Mouse (Mus musculus) hindlimb bud, embryonic 11.5 days (tissue): ENCODE measurements around the gene Fam71b.

Experiments
- DNase-seq: peaks from one replicate; pipeline ENCODE4 v3.0.0-alpha.2; 2012; ENCODE audit warnings: low read depth, low spot score; ENCODE audit errors: extremely low spot score

Gene Fam71b

GRCm38 (mm10) chr11:46382466-46382865, 13.9 kb upstream of the Fam71b start:
- no peak for DNase-seq

GRCm38 (mm10) chr11:46384925-46385324, 11.4 kb upstream of the Fam71b start:
- DNase-seq, result no peak

- DNase-seq, result no peak
Measured at GRCm38 (mm10) chr11:46386556-46386955, 9.8 kb upstream of the Fam71b start.

GRCm38 (mm10) chr11:46387061-46387460, 9.3 kb upstream of the Fam71b start:
- no peak for DNase-seq

GRCm38 (mm10) chr11:46388438-46388837, 7.9 kb upstream of the Fam71b start:
- DNase-seq, result no peak

- no peak for DNase-seq
Measured at GRCm38 (mm10) chr11:46389336-46390117, 6.8 kb upstream of the Fam71b start, which contains the start of gene Itk. Gene Itk, minus strand, starts transcription at chr11:46389515.

- DNase-seq, result no peak
Measured at GRCm38 (mm10) chr11:46390621-46391020, 5.7 kb upstream of the Fam71b start.

- no peak for DNase-seq
Measured at GRCm38 (mm10) chr11:46392890-46393289, 3.5 kb upstream of the Fam71b start.

- DNase-seq, result no peak
Measured at GRCm38 (mm10) chr11:46393413-46393812, 2.9 kb upstream of the Fam71b start.

GRCm38 (mm10) chr11:46395088-46395487, 1.3 kb upstream of the Fam71b start:
- DNase-seq, result no peak

GRCm38 (mm10) chr11:46395698-46396097, 661 bp upstream of the Fam71b start:
- DNase-seq, result no peak

- no peak for DNase-seq
Measured at GRCm38 (mm10) chr11:46396860-46397179, 461 bp downstream of the Fam71b start.

GRCm38 (mm10) chr11:46397900-46398299, 1.5 kb downstream of the Fam71b start:
- DNase-seq, result no peak

- no peak for DNase-seq
Measured at GRCm38 (mm10) chr11:46398473-46398872, 2.1 kb downstream of the Fam71b start.

GRCm38 (mm10) chr11:46398933-46399383, 2.6 kb downstream of the Fam71b start:
- DNase-seq, result no peak

- DNase-seq, result no peak
Measured at GRCm38 (mm10) chr11:46401555-46401954, 5.2 kb downstream of the Fam71b start.

GRCm38 (mm10) chr11:46404986-46405385, 8.6 kb downstream of the Fam71b start:
- DNase-seq, result no peak

- DNase-seq, result no peak
Measured at GRCm38 (mm10) chr11:46406721-46407120, 10.4 kb downstream of the Fam71b start.

GRCm38 (mm10) chr11:46410018-46410563, 13.7 kb downstream of the Fam71b start:
- DNase-seq, result no peak

GRCm38 (mm10) chr11:46418438-46418837, 22.1 kb downstream of the Fam71b start:
- no peak for DNase-seq

GRCm38 (mm10) chr11:46418860-46419259, 22.5 kb downstream of the Fam71b start:
- DNase-seq, result no peak

- no peak for DNase-seq
Measured at GRCm38 (mm10) chr11:46421086-46421888, 24.9 kb downstream of the Fam71b start.
